Mouse (Mus musculus) cortical plate, adult 2 months (tissue): ENCODE results near the gene Sema6b. TPM values are rescaled to one million over a fixed set of nuclear protein-coding genes. Genes with fewer than 3 reads are reported as not detected.

Source experiments
- H3K27ac ChIP-seq: fragments of 200-500 bp; 2 replicates; pipeline ENCODE4 v1.5.1; 2012; ENCODE audit warnings: low read length, control low read depth, inconsistent platforms; ENCODE audit not compliant: insufficient read depth
- H3K4me1 ChIP-seq: fragments of 200-500 bp; 2 replicates; pipeline ENCODE4 v1.6.1; 2011; ENCODE audit warnings: low read length; ENCODE audit not compliant: control insufficient read depth, insufficient read depth
- H3K4me3 ChIP-seq: fragments of 200-500 bp; 2 replicates; pipeline ENCODE4 v1.5.1; 2011; ENCODE audit warnings: mild to moderate bottlenecking, low read length, control low read depth; ENCODE audit not compliant: insufficient read depth
- CTCF ChIP-seq: fragments of 200-500 bp; IDR thresholded peaks from 2 replicates; pipeline ENCODE4 v1.5.1; 2011; ENCODE audit warnings: mild to moderate bottlenecking, control low read depth, low read length; ENCODE audit not compliant: insufficient read depth; ENCODE audit errors: extremely low read depth
- POLR2A ChIP-seq: fragments of 200-500 bp; IDR thresholded peaks from 2 replicates; pipeline ENCODE4 v1.6.1; 2011; ENCODE audit warnings: mild to moderate bottlenecking, low read length, control low read depth; ENCODE audit not compliant: insufficient read depth; ENCODE audit errors: extremely low read depth
- polyA plus RNA-seq: library from polyadenylated mRNA; depleted of rRNA; stranded (reverse); fragments of >200 nt; gene quantifications from 2 replicates; pipeline ENCODE4 v1.2.3, GENCODE M21; 2012; rRNA removed

Gene Sema6b
- polyA plus RNA-seq: 87.3 and 88.9 TPM in 2 replicates

- Histone ChIP-seq H3K4me3 (peak within 1 kb of the TSS; percentile 96), H3K4me1 (peaks cover 3% of the 10 kb centered on the region; the same call in 1 of the 2 replicates), H3K27ac (peak within 1 kb of the TSS; percentile 98)
- no peak for TF ChIP-seq CTCF
- TF ChIP-seq POLR2A: no peak
Measured at GRCm38 (mm10) chr17:56139858-56140595, at the start of gene Sema6b. Gene Sema6b (minus strand): TSS chr17:56140343.

GRCm38 (mm10) chr17:56185281-56186141 lies 45.4 kb upstream of the Sema6b start:
- no peak overlapping the region for H3K4me3 ChIP-seq
- TF ChIP-seq CTCF (no peak), POLR2A (peak; percentile 25; the same call in 1 of the 2 replicates)
- peak overlapping the region; percentile 72 for H3K27ac ChIP-seq
- peaks cover 3% of the 10 kb centered on the region; the same call in 1 of the 2 replicates for H3K4me1 ChIP-seq

- peak within 1 kb of the TSS; percentile 17; the same call in 1 of the 2 replicates for H3K27ac ChIP-seq
- TF ChIP-seq CTCF (no peak), POLR2A (0 out of 2 replicates have a peak, but pooled peaks have one; percentile 45)
- peaks cover 3% of the 10 kb centered on the region; the same call in 1 of the 2 replicates for H3K4me1 ChIP-seq
- peak within 1 kb of the TSS; percentile 91 for H3K4me3 ChIP-seq
Measured at GRCm38 (mm10) chr17:56183658-56184103, 43.5 kb upstream of the Sema6b start, which contains the start of gene Mydgf. Gene Mydgf (minus strand): TSS chr17:56183920.

GRCm38 (mm10) chr17:56182975-56183657 lies 43.0 kb upstream of the Sema6b start:
- peak overlapping the region; percentile 17; the same call in 1 of the 2 replicates for H3K27ac ChIP-seq

GRCm38 (mm10) chr17:56175416-56175815 lies 35.3 kb upstream of the Sema6b start:
- no peak overlapping the region for H3K27ac ChIP-seq
- H3K4me3 ChIP-seq: no peak overlapping the region
- TF ChIP-seq CTCF: no peak
- H3K4me1 ChIP-seq: no peaks in the 10 kb centered on the region

More at GRCm38 (mm10) chr17:56182975-56183657, 43.0 kb upstream of the Sema6b start:
- Histone ChIP-seq H3K4me1 (peaks cover 3% of the 10 kb centered on the region; the same call in 1 of the 2 replicates), H3K4me3 (peak overlapping the region; percentile 91)
- TF ChIP-seq POLR2A (no peak), CTCF (no peak)

- no peak overlapping the region for H3K4me3 ChIP-seq
- no peaks in the 10 kb centered on the region for H3K4me1 ChIP-seq
- TF ChIP-seq POLR2A: no peak
- TF ChIP-seq CTCF: no peak
- H3K27ac ChIP-seq: no peak overlapping the region
Measured at GRCm38 (mm10) chr17:56173401-56174046, 33.4 kb upstream of the Sema6b start.

GRCm38 (mm10) chr17:56171881-56172280 lies 31.7 kb upstream of the Sema6b start:
- Histone ChIP-seq H3K4me1 (no peaks in the 10 kb centered on the region), H3K27ac (no peak overlapping the region), H3K4me3 (no peak overlapping the region)
- no peak for TF ChIP-seq POLR2A

- TF ChIP-seq CTCF (no peak), POLR2A (no peak)
- Histone ChIP-seq H3K4me3 (no peak overlapping the region), H3K4me1 (no peaks in the 10 kb centered on the region), H3K27ac (no peak overlapping the region)
Measured at GRCm38 (mm10) chr17:56171456-56171855, 31.3 kb upstream of the Sema6b start.

GRCm38 (mm10) chr17:56170636-56171035 lies 30.5 kb upstream of the Sema6b start:
- Histone ChIP-seq H3K4me3 (no peak overlapping the region), H3K27ac (no peak overlapping the region), H3K4me1 (no peaks in the 10 kb centered on the region)
- TF ChIP-seq POLR2A: no peak
- no peak for TF ChIP-seq CTCF

- no peak overlapping the region for H3K27ac ChIP-seq
- H3K4me3 ChIP-seq: no peak overlapping the region
- TF ChIP-seq POLR2A: no peak
- no peak for TF ChIP-seq CTCF
- H3K4me1 ChIP-seq: no peaks in the 10 kb centered on the region
Measured at GRCm38 (mm10) chr17:56169830-56170229, 29.7 kb upstream of the Sema6b start.
